Mouse (Mus musculus): Measurements from ENCODE around the gene Lnx1. TPM values are rescaled to one million over a fixed set of nuclear protein-coding genes. Genes with fewer than 3 reads are reported as not detected.
A peak's percentile ranks its signal among the peaks of the same experiment; 100 is the strongest.

Lnx1 gene
- polyA plus RNA-seq (2014; fragmentation: Nextera tagmentation; extraction: Ambion mirVana) = 4.8 and 5.5 TPM in 2 replicates

DNA sequence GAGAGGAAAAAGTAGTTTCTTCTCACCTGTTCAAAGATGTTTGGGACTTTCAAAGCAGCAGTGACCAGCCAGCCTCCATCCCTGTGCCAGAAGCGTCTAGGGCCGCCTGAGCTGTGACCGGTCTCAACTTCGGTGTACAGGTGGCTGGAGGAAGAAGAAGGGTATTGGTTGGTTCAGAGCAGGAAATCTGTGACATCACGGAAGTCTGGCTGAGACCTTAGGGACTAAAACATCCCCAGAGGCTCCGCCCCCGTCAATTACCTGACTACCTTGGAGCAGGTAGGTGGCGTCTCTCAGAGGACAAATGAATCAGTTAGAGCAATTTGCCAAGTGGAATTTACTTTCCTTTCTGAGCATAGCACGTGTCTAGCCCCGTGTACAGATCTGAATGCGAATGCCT is at the start of gene Lnx1:
Gene Lnx1 (minus strand): TSS at position 147 of the 400 bp plus-strand sequence.
- H3K4me2 ChIP-seq = peak within 1 kb of the TSS; percentile 60
- ATAC-seq (ENCODE audit: insufficient read depth) = peak; percentile 56; the same call in 1 of the 2 replicates

GRCm38 (mm10) chr5:74750501-74750900 is 47.8 kb upstream of the Lnx1 start:
- no peaks in the 10 kb centered on the region for H3K4me1 ChIP-seq (ENCODE audit: insufficient read depth)
- TF ChIP-seq CTCF (IDR thresholded peaks at IDR 0.05; ENCODE audit: low read depth) = no peak
- H3K9ac ChIP-seq = no peak overlapping the region
- no peaks in the 10 kb centered on the region for H3K9me3 ChIP-seq (ENCODE audit: low read depth, low read length)
- DNase-seq = no peak
- H3K4me2 ChIP-seq = no peak overlapping the region
- H3K27ac ChIP-seq (ENCODE audit: low read depth) = no peak overlapping the region
- no peaks in the 10 kb centered on the region for H3K36me3 ChIP-seq (ENCODE audit: insufficient read depth)
- no peak overlapping the region for H3K4me3 ChIP-seq (ENCODE audit: low read depth, low read length)
- 84% methylated on average over 5 of the region's 5 CpGs for WGBS
- no peak for ATAC-seq (ENCODE audit: insufficient read depth)
- H3K27me3 ChIP-seq (ENCODE audit: insufficient read depth, low read length) = no peaks in the 10 kb centered on the region

More for the DNA sequence above, at the start of gene Lnx1:
- no peaks in the 10 kb centered on the region for H3K4me1 ChIP-seq (ENCODE audit: insufficient read depth)
- no peaks in the 10 kb centered on the region for H3K36me3 ChIP-seq (ENCODE audit: insufficient read depth)
- no peaks in the 10 kb centered on the region for H3K27me3 ChIP-seq (ENCODE audit: insufficient read depth, low read length)
- H3K9ac ChIP-seq = no peak within 1 kb of the TSS
- no peaks in the 10 kb centered on the region for H3K9me3 ChIP-seq (ENCODE audit: low read depth, low read length)
- no peak for TF ChIP-seq CTCF (IDR thresholded peaks at IDR 0.05; ENCODE audit: low read depth)
- DNase-seq = peak; percentile 63
- H3K4me3 ChIP-seq (ENCODE audit: low read depth, low read length) = peak within 1 kb of the TSS; percentile 32
- WGBS = 58% methylated on average over 11 of the region's 11 CpGs
- no peak within 1 kb of the TSS for H3K27ac ChIP-seq (ENCODE audit: low read depth)

GRCm38 (mm10) chr5:74747476-74747875 is 44.8 kb upstream of the Lnx1 start:
- DNase-seq = no peak
- Histone ChIP-seq H3K4me3 (ENCODE audit: low read depth, low read length) (no peak overlapping the region), H3K9ac (no peak overlapping the region), H3K4me1 (ENCODE audit: insufficient read depth) (no peaks in the 10 kb centered on the region), H3K9me3 (ENCODE audit: low read depth, low read length) (no peaks in the 10 kb centered on the region), H3K4me2 (no peak overlapping the region), H3K36me3 (ENCODE audit: insufficient read depth) (no peaks in the 10 kb centered on the region), H3K27ac (ENCODE audit: low read depth) (no peak overlapping the region), H3K27me3 (ENCODE audit: insufficient read depth, low read length) (no peaks in the 10 kb centered on the region)
- WGBS = 73% methylated on average over 3 of the region's 3 CpGs
- no peak for TF ChIP-seq CTCF (IDR thresholded peaks at IDR 0.05; ENCODE audit: low read depth)
- ATAC-seq (ENCODE audit: insufficient read depth) = no peak

DNA sequence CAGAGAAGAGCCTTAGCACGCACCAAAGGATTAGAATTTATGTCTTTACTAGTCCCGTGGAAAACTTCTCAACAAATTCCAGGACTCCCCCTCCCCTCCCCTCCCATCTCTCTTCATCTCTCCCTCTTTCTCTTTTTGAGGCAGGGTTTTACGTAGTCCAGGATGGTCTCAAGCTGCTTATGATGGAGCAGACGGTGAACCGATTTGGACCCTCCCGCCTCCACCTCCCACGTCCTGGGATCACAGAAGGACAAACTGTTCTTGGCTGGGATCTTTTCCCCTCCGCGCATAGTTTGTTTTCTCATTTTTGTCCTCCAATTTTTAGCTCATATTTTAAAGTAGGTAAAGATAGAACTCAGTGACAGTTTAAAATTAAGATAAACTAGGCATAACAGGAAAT is 38.2 kb upstream of the Lnx1 start:
- 82% methylated on average over 9 of the region's 9 CpGs for WGBS
- no peak for TF ChIP-seq CTCF (IDR thresholded peaks at IDR 0.05; ENCODE audit: low read depth)

DNA sequence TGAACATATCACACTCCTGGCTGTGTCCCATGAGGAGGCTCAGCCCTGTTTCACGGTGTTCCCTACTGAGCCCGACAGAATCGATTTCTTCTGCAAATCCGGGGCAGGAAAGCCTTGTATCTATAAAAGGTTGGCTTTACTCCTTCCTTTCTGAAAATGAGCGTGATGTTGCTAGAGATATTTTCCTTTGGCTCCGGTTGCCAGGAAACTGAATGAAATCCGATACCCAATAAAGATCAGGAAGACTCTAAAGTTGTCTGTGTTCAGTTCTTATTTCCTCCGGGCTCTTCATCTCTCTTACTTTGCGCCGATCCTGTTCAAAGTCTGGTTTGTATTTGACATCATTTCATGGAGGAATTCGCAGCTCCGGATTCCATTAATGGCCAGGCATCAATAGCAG is 36.7 kb upstream of the Lnx1 start:
- peak overlapping the region; percentile 2; the same call in 1 of the 2 replicates for H3K4me2 ChIP-seq
- no peak for TF ChIP-seq CTCF (IDR thresholded peaks at IDR 0.05; ENCODE audit: low read depth)

More for the DNA sequence above, 38.2 kb upstream of the Lnx1 start:
- no peaks in the 10 kb centered on the region for H3K9me3 ChIP-seq (ENCODE audit: low read depth, low read length)
- DNase-seq = no peak
- H3K4me2 ChIP-seq = no peak overlapping the region
- ATAC-seq (ENCODE audit: insufficient read depth) = no peak
- no peak overlapping the region for H3K4me3 ChIP-seq (ENCODE audit: low read depth, low read length)
- no peaks in the 10 kb centered on the region for H3K27me3 ChIP-seq (ENCODE audit: insufficient read depth, low read length)
- no peak overlapping the region for H3K27ac ChIP-seq (ENCODE audit: low read depth)
- H3K36me3 ChIP-seq (ENCODE audit: insufficient read depth) = no peaks in the 10 kb centered on the region
- no peak overlapping the region for H3K9ac ChIP-seq
- peaks cover 5% of the 10 kb centered on the region; the same call in 1 of the 2 replicates for H3K4me1 ChIP-seq (ENCODE audit: insufficient read depth)

GRCm38 (mm10) chr5:74738312-74738711 is 35.6 kb upstream of the Lnx1 start:
- Histone ChIP-seq H3K27ac (ENCODE audit: low read depth) (no peak overlapping the region), H3K9me3 (ENCODE audit: low read depth, low read length) (no peaks in the 10 kb centered on the region), H3K27me3 (ENCODE audit: insufficient read depth, low read length) (no peaks in the 10 kb centered on the region), H3K9ac (no peak overlapping the region), H3K4me1 (ENCODE audit: insufficient read depth) (peaks cover 5% of the 10 kb centered on the region; the same call in 1 of the 2 replicates), H3K4me2 (no peak overlapping the region), H3K36me3 (ENCODE audit: insufficient read depth) (no peaks in the 10 kb centered on the region), H3K4me3 (ENCODE audit: low read depth, low read length) (no peak overlapping the region)
- ATAC-seq (ENCODE audit: insufficient read depth) = peak; percentile 87
- 47% methylated on average over 3 of the region's 3 CpGs for WGBS
- peak; percentile 79 for DNase-seq
- peak; percentile 55 for TF ChIP-seq CTCF (IDR thresholded peaks at IDR 0.05; ENCODE audit: low read depth)

More for the DNA sequence above, 36.7 kb upstream of the Lnx1 start:
- ATAC-seq (ENCODE audit: insufficient read depth) (no peak), DNase-seq (peak; percentile 37)
- Histone ChIP-seq H3K4me1 (ENCODE audit: insufficient read depth) (peaks cover 5% of the 10 kb centered on the region; the same call in 1 of the 2 replicates), H3K9ac (no peak overlapping the region), H3K4me3 (ENCODE audit: low read depth, low read length) (no peak overlapping the region), H3K27ac (ENCODE audit: low read depth) (no peak overlapping the region), H3K9me3 (ENCODE audit: low read depth, low read length) (no peaks in the 10 kb centered on the region), H3K27me3 (ENCODE audit: insufficient read depth, low read length) (no peaks in the 10 kb centered on the region), H3K36me3 (ENCODE audit: insufficient read depth) (no peaks in the 10 kb centered on the region)
- WGBS = 42% methylated on average over 12 of the region's 12 CpGs

GRCm38 (mm10) chr5:74733885-74734558 is 31.3 kb upstream of the Lnx1 start:
- no peak for TF ChIP-seq CTCF (IDR thresholded peaks at IDR 0.05; ENCODE audit: low read depth)
- Histone ChIP-seq H3K4me3 (ENCODE audit: low read depth, low read length) (no peak overlapping the region), H3K4me2 (no peak overlapping the region), H3K4me1 (ENCODE audit: insufficient read depth) (peaks cover 7% of the 10 kb centered on the region; the same call in 1 of the 2 replicates), H3K9ac (no peak overlapping the region), H3K9me3 (ENCODE audit: low read depth, low read length) (no peaks in the 10 kb centered on the region), H3K36me3 (ENCODE audit: insufficient read depth) (no peaks in the 10 kb centered on the region), H3K27me3 (ENCODE audit: insufficient read depth, low read length) (no peaks in the 10 kb centered on the region; the same call in 1 of the 2 replicates), H3K27ac (ENCODE audit: low read depth) (no peak overlapping the region)
- WGBS = 53% methylated on average over 7 of the region's 7 CpGs
- DNase-seq = peak; percentile 18
- ATAC-seq (ENCODE audit: insufficient read depth) = no peak

Data from lung, embryonic 14.5 days (tissue).